Mouse (Mus musculus) heart, postnatal 10 days (tissue): ENCODE data around the gene Myo18b. TPM values are rescaled to one million over a fixed set of nuclear protein-coding genes. Genes with fewer than 3 reads are reported as not detected.

Experiments used
- DNase-seq, 2 experiments: peaks; one replicate each; pipeline ENCODE4 v3.0.0; 2021
- intact Hi-C: fragments of 180-260 bp; cut with DNase I; formaldehyde crosslinking; loops from one replicate; pipeline ENCODE4 v1.15.1; 2025
- total RNA-seq, 2 experiments: library from RNA; stranded (reverse); gene quantifications; 2 replicates each; pipeline ENCODE4 v1.2.3; 2021

The Myo18b gene
- total RNA-seq: 100 to 1,000 TPM; 222 to 227 TPM

DNA sequence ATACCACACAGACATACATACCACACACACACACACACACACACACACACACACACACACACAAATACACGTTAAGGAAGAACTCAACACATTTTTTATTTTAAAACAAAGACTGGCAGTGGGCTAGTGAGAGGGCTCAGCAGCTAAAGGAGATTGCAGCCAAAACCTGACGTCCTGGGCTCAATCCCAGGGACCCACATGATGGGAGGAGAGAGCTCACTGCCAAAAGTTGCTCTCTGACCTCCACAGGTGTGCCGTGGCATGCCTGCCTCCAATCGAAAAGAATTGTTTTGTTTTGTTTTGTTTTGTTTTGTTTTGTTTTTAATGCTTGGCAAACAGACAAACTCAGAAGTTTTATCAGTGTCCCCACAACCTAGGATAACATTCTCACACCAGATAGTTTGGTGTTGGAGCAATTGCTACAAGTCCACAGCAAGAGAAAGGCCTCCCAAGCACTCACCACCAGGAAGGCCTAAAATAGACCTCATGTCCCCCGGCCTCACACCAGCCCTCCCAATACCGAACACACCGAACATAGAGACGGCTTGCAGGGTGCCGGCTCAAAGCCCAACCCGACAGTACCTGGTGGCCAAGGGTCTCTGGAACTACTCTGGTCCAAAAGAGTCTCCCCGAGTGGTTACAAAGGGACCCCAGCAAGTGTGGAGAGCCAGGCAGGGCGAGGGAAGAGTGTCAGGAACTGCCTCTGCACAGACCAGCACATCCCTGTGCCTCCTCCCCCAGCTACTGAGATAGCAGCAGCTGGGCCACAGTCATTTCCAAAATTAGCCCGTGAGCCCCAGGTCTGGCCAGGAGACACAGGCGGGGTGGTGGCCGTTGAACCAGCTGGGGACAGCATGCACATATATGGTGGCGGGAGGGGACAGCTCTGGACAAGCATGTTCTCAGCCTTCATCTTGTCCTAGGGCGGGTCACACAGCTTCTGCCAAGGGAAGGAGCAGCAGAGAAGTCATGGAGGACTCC lies at the start of gene Myo18b:
Gene Myo18b, minus strand, starts transcription at position 689 of the 981 bp plus-strand sequence.
- intact Hi-C loops: no loop called here
- DNase-seq: peak; percentile 86 to 90

DNA sequence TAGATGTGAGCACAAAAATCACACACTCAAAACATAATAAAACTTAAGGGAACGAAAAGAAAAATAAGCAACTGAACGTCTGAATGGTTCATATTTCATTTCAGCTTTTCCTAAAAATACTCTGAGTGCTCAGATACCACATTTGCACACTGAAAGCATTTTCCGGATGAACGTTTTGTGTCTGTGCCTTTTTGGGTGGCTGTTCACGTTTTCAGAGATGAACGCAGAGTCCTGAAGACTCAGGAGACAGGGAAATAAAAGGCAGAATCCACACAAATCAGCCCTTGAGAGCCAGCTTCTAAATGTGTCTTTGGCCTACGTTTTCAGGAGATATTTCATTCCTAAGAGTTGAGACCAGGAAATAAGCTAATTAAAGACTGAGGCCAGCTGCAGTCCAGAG lies 49.8 kb upstream of the Myo18b start:
- no peak for DNase-seq
- intact Hi-C loops: no loop called here

DNA sequence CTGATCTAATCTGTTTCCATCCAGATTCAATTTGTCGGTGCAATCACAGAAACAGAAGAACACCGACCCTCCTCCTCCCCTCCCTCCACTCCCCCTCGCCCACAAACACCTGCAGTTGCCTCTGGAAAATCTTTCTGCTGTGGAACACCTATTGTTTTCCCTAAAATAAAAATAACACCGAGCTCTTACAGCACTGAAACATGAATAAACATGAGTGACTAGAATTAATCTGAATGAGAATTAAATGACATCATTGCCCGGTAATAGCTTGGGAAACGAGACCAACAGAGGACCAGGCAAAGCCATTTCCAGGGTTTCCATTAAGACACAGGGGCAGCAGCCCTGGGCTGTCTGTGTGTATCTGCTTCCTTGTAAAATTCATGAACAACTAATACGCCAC lies 46.1 kb upstream of the Myo18b start:
- no peak for DNase-seq
- intact Hi-C loops: no loop called here

DNA sequence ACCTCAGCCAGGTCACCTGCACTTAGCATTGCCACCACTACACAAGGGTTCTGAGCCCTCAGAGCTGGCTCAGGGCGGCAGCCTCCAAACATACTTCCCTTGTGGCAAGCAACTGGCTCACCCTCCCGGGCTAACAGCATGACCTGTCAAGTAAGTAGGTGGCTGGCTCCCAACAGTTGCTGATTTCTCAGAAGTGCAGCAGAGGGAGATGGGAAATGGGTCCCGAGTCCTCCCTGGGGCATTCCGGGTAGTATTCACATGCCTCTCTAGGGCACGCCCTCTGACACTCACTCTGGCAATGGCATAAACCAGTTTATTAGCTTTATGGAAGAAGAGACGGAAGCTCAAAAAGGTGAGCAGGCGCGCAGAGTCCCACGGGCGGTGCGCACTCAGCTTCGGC lies 44.8 kb upstream of the Myo18b start:
- intact Hi-C loops: no loop called here
- DNase-seq: peak; percentile 26 to 37

DNA sequence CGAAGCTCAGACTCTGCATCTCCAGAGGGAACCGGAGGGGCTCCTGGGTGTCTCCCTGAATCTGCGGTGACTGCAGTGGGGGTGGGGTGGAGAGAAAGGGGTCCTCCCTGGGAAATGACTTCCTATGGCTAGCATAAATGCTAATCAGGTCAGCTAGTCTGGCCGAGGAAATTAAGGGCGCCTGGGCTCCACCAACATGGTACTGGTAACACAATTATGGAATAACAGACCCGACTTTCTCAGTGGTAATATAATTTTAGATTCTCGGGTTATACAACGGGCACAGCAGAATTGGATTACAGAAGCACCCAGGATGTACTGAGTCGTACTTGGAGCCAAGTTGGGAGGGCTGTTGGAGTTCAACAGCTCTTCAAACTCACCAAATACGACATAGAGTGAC lies 40.5 kb upstream of the Myo18b start:
- intact Hi-C loops: loop anchor here (5.0 kb wide), 1 partner anchor 116 kb away; no protein-coding TSS in a partner anchor
- DNase-seq: no peak

DNA sequence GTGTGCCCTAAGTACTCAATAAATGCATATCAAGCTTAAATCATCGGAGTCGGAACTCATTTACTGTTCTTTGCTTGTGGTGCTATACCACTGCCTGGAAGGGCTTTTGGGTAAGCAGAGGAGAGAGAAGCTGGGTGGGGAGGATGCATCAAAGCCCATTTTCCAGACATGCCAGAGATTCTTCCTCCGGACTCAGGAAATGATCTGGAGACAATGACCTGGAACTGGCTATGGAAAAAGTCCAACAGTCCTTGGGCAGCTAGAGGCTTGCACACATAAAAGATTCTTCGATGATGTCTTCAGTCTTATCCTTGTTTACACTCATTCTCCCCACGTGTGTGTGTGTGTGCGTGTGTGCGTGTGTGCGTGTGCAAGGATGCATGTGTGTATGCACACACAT lies 39.3 kb upstream of the Myo18b start:
- DNase-seq: no peak
- intact Hi-C loops: loop anchor here (5.0 kb wide), 1 partner anchor 117 kb away; no protein-coding TSS in a partner anchor

DNA sequence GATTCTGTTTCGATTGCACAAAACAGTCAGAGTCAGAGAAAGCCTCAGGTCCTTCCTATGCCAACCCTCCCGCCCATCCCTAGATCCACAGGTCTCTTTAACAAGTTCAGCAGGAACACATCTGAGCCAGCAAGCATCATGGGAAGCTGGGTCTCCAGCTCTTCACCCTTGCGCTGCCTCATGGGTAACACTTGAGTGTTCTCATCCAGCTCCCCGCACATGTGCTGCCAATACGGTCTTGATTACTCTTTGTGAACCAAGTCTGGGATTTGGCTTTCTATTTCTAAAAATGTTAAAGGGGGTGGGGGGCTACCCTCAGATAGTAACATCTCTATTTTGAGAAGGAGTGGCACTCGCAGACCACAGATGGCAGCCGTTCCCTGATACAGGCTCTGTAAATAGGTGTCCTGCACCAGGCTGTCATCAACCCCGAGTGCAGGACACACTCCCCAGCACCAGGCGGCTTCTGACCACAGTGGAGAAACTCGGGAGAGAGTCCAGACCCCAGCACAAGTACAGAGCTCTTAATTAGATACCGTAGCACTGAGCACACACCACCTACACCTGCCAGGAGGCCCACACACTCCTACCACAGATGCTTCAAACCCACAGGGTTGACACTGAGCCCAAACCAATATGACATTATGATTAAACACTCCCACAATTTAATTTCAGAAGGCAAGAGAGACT lies 36.9 kb upstream of the Myo18b start:
- intact Hi-C loops: loop anchor here (5.0 kb wide), 1 partner anchor 84 kb away; the partner anchor contains the start of gene Grk3
- peak; percentile 71 to 75 for DNase-seq

DNA sequence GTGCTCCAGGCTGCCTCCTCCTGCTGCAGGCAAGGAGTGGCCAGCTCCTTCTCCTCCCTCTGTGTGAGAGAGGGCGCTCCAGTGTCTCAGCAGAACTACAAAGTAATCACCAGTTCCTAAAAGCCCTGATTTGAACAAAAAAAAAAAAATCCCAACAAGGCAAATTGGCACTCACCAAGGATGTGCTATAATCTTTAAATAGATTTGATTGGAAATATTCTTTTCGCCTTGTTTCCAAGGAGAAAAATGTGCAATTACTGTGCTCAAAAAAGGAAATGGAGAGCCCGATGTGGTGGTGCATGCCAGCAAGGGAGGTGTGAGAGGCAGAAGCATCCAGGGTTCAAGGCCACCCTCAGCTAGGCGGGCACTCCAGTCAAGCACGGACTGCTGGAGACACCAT lies 35.7 kb upstream of the Myo18b start:
- no peak for DNase-seq
- intact Hi-C loops: loop anchor here (5.0 kb wide), 1 partner anchor 85 kb away; the partner anchor contains the start of gene Grk3

DNA sequence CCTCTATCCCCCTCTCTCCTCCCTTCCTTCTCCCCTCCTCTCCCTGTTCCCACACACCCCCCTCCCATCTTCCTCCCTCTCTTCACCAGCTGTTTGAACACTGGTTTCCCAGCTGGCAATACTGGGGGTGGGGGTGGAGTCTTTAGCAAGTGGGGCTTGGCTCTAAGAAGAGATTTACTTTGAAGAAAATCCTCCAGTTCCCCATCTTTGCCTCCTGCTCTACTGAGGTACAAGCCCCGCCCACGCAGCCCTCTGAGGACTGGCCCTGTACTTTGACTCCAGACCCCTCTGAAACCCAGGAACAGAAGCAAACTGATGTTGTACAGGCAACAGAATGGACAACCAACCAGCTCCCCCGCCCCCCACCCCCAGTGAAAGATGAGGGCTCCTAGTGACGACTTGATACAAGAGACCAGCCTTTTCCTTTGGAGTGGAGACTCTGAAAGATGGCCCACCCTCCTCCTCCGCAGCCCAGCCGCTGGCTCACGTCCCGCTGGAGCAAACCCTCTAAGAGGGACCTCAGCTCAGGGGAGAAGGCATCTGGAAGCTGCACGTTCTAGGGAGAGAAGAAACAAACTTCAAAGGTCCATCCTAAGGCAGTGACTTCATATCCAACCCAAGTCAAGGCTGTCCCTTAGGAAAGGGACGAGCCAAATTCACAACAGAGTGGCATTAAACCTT lies 32.2 kb upstream of the Myo18b start:
- DNase-seq: no peak
- intact Hi-C loops: no loop called here

DNA sequence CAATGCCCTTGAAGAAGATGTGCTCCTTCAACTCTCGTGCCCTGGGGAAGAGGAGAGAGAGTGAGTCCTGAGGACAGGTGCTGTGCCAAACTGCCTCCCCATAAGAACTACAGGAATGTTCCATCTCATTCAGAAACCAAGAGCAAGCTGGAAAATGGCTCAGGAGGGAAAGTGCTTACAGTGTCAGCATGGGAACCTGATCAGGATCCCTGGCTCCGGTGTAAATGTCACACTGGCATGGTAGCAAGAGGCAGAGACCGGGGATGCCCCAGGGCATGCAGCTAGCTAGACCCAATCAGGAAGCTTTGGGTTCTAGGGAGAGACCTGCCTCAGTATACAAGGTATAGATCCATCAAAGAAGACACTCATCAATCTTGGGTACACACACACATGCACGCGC lies 29.3 kb upstream of the Myo18b start:
- intact Hi-C loops: no loop called here
- no peak for DNase-seq

DNA sequence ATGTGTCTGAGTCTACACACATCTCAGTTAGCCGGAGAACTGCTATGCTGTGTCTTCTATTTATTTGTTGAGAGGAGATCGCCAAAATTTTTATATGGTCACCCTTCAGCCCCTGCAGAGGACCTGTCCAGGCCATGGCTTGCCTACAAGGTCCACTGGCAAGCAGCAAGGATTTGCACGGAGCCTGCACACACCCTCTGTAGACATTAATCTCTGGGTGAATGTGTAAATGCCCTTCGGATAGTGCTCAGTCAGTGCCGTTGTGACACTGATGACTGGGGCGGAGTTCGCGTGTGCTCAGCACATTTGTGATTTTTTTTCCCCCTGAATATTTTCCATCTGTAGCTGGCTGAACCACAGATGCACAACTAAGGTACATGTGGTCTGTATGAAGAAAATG lies 28.6 kb upstream of the Myo18b start:
- DNase-seq: no peak
- intact Hi-C loops: no loop called here

DNA sequence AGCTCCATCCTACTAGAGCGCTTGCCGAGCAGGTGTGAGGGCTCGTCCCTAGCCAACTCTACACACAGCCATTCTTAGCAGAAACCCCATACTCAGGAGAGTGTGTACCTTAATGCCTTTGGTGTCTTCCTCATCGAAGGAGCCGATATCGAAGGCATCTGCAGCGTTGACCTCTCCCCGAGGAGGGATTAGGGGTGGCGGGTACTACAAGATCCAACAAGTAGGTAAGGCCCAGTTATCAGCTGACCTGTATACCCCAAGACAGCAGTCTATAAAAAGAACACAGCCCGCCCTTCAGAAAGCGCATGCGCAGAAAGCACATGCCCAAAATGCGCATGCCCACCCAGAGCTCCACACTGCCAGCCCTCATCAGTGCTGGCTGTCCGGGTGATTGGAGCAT lies 27.7 kb upstream of the Myo18b start:
- peak in 1 of 2 experiments; percentile 32 for DNase-seq
- intact Hi-C loops: no loop called here

DNA sequence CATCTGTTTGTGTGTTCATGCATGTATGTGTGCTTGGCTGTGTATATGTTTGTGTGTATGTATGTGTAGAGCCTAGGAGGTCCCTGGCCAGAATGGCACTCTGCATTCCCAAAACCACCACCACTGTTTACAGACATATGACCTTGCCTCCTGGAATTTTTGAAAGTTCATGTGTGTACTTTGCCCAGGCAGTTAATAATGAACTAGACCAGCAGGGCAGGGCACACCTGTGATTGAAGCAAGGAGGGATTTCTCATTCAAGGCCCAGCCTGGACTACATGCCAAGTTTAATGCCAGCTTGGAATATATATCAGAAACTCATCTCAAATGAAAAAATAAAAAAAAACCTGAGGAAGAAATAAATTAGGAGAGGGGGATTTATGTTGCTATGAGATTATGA lies 25.8 kb upstream of the Myo18b start:
- DNase-seq: no peak
- intact Hi-C loops: no loop called here

DNA sequence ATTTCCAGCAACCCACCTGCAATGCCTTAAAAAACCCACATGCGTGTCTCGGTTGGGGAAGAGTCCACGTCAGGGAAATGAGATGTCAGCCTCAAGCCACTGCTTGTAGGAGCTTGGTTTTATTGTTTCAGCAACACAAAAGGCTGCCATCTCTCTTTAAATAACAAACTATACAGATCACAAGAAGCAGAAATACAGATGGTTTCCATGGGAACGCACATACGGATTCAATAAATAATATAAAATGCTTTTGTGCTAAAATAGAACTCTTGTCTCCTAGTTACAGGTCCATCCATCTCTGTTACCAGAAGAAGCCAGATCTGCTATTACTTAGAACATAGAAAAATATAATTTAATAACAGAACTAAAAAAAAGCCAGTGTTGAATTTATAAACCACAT lies 14.2 kb upstream of the Myo18b start:
- no peak for DNase-seq
- intact Hi-C loops: no loop called here

DNA sequence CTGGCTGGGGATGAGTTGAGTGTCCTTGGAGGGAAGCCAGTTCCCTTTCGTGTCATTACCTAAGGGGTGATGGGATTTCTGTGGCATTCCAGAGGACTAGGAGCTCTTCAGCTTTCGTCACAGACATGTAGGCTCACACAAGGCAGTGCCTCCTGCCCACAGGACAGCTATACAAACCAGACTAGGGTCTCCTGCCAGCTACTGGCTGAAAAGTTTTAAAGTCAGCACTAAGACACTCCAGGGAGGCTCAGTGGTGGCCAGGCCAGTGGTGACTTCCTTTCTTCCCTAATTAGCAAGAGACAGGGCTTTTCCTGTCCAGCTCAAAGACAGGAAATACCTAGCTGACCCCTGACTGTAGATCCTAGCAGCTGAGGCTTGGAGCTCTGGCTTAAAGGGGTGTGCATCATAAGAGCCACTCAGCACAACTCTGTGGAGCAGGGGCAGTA lies 12.0 kb upstream of the Myo18b start:
- intact Hi-C loops: no loop called here
- peak; percentile 51 to 52 for DNase-seq

DNA sequence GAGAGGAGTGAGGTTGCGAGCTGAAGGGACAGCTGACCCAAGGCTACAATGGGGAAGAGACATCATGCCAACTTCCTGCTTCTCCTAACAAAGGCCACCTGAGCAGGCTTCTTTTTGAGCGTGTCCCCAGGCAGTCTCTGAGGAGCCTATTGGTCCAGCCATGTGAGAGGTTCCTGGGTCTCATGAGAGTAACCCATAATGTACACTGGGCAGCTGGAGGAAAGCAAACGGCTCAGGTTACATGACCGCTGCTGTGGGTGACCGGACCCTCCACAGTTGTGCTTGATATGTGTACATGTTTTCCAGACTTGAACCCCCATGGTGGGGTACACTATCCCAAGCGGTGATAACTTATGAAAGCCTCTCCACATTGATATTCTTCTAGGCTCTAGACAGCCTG lies 11.3 kb upstream of the Myo18b start:
- intact Hi-C loops: no loop called here
- no peak for DNase-seq

DNA sequence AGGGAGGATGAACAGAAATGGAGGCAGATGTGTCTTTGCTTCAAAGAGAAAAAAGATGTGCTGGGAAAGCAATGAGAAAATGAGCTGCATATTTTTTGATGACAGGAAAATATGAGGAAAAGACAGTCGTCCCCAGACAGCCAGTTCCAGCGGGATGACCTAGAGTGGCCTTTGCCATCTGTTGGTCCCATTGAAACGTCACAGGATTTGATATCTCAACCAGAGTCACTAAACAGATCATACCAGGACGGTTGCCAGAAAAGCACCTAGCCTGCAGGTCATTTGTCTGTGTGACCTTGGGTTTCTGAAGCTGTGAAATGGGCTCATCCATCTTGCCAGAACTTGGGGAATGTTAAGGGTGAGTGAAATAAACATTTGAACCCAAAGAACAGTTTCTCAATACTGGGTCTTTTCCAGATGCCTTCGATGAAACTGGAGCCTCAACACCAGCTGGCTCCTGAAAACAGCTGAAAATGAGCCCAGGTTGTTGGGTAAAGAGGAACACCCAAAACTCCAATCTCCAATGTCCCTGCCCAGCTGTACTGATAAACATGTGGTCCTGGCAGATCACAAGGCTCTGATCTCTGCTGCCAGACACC lies 2.6 kb downstream of the Myo18b start:
- DNase-seq: no peak

DNA sequence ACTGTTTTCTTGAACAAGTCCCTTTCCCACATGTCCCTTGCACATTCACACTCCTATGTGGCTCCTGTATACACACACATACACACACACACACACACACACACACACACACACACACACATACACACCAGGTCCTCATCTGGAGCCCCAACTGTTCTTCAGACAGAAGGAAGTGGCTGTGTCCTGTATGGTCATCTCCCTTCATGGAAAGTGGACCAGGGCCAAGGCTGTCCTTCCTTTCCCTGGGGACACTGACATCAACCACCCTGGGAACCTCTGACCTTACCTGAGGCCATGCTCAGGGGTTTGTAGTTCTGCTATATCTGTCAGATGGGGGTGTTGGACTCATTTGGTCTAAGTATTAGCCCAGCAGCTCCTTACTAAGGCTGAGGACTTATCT lies 3.8 kb downstream of the Myo18b start:
- no peak for DNase-seq
- intact Hi-C loops: no loop called here

More for the DNA sequence above, 2.6 kb downstream of the Myo18b start:
- intact Hi-C loops: no loop called here

DNA sequence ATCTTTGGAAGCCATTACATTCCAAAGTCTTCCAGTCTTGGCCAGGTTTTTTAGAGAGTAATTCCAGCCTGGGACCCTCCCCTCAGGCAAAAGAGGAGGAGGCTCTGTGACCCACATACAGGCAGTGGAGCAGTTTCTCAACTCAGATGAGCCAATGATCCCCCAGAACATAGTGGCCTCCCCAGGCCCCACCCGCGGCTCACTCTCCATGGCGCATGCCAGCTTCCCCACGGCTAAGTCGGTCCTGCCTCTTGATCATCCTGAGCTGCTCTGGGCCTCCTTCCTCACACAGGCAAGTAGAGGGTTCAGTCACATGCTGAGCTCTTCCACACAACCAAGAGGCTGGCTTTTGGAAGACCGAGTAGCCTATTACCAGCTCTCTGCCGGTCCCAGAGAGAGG lies 7.5 kb downstream of the Myo18b start:
- DNase-seq: no peak
- intact Hi-C loops: no loop called here

DNA sequence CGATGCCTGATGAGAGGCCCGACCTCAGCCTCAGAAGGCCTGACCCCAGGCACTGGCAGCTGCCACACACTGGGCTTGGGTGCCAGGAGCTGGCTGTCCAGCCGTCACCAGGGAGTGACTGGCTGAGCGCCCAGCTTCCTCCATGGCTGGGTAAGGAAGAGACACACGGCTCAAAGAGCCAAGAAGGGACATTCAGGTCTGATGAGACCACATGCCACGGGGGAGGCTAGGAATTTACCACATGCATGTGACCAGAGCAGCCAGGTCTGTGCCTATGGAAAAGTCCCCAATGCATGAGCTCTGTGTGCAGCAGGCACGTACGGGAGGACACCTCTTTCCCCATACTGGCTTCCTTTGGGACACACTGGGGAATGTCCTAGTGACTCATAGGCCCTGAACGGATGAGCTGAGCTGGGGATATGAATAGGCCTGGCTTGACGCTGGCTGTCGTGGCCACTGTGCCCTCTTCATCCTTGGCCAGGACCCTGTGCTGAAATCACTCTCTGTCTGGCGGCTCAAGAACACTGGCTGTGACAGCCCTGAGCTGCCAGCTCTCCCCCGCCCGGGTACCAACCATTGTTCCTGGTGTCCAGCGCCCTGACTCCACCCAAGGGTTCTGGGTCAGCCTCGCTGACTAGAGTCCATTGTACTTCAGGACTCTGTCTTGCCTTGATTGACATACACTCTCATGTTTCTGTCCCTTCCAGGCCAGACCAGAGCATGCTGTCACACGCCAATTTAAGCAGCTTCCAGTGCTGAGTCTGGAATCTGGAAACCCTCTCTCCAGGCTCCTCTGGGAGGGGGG lies 9.3 kb downstream of the Myo18b start:
- intact Hi-C loops: no loop called here

More for the DNA sequence above, 9.3 kb downstream of the Myo18b start:
- peak; percentile 88 to 90 for DNase-seq
